ENCODE assay signal across 23 mouse cellular contexts in the genomic region with DNA sequence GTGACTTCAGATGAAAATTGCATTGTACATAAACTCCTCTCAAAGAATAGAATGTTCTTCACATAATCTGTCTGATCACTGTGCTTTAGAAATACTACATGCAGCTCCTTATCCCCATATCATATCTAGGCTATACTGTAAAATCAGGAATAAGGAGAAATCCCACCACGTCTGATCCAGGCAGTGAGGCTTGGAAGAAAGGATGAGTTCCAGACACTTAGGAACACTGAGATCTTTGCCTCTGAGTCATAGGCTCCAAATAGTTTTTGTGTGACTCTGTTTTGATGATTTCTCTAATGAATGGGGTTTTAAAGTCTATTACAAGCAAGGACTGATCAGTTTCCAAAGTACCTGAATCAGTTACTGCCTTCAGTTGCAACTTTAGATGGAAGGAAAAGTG.
DNase-seq lines count a peak whose midpoint lies in the region; ATAC-seq lines count a peak whose summit lies in the region.
"Had no signal": no experiment of that assay in that cellular context is flagged by ENCODE, and none has a peak within 500 bp of the region (broad histone marks: within the 10 kb centered on the region; RNA-seq: fewer than 3 reads in every experiment).

No protein-coding gene starts in this region.

- ATAC-seq in hindbrain, embryonic 16.5 days = no peak
- ATAC-seq: activated CD4-positive, CD25-positive, alpha-beta regulatory T cell, adult 4 months; CD4-positive, CD25-positive, alpha-beta regulatory T cell, adult 4 months; forebrain, embryonic 13.5 days; forebrain, embryonic 15.5 days; forebrain, postnatal 0 days had no signal

- peak; percentile 76 for DNase-seq in Muller cell, postnatal 12 days (ENCODE audit: inconsistent ontology term)
- DNase-seq in brain, adult 2 months (ENCODE audit: low read depth, low spot score) = peak; percentile 31
- DNase-seq in right cerebral cortex, postnatal 10 days (ENCODE audit: low spot score in 2 of 2) = no peak
- DNase-seq in embryo, embryonic 9.5 days (ENCODE audit: extremely low spot score) = no peak
- DNase-seq: adrenal gland, adult 8-10 months; adrenal gland, postnatal 14 days; adrenal gland, postnatal 36 days; B cell, adult 2 months; cerebellum, adult 11-12 months; cerebellum, adult 2 months; cerebellum, adult 9-10 months; cerebellum, postnatal 10 days; cerebellum, postnatal 25 days; forebrain, postnatal 0 days had no signal

- WGBS in hindbrain, embryonic 16.5 days = 88% methylated on average over 1 of the region's 1 CpGs

- no peak overlapping the region for H3K27ac ChIP-seq in hindbrain, embryonic 16.5 days (ENCODE audit: low read depth, low read length)
- H3K27ac ChIP-seq: embryonic facial prominence, embryonic 13.5 days; embryonic facial prominence, embryonic 15.5 days; forebrain, embryonic 13.5 days; forebrain, embryonic 15.5 days had no signal

- no peak overlapping the region for H3K9ac ChIP-seq in hindbrain, embryonic 16.5 days (ENCODE audit: low read depth, low read length)
- H3K9ac ChIP-seq: embryonic facial prominence, embryonic 13.5 days; embryonic facial prominence, embryonic 15.5 days; forebrain, embryonic 13.5 days; forebrain, embryonic 15.5 days; forebrain, postnatal 0 days had no signal

- no peaks in the 10 kb centered on the region for H3K36me3 ChIP-seq in hindbrain, embryonic 16.5 days (ENCODE audit: control insufficient read depth, insufficient read depth, low read length)
- H3K36me3 ChIP-seq: embryonic facial prominence, embryonic 13.5 days; embryonic facial prominence, embryonic 15.5 days; forebrain, embryonic 15.5 days; G1E had no signal

- no peaks in the 10 kb centered on the region for H3K27me3 ChIP-seq in hindbrain, embryonic 16.5 days (replicated peaks; ENCODE audit: control insufficient read depth, insufficient read depth, low read length)
- H3K27me3 ChIP-seq: CH12.LX; embryonic facial prominence, embryonic 13.5 days; embryonic facial prominence, embryonic 15.5 days; forebrain, embryonic 13.5 days; forebrain, embryonic 15.5 days had no signal

- no peak overlapping the region for H3K4me3 ChIP-seq in hindbrain, embryonic 16.5 days (ENCODE audit: low read length)
- H3K4me3 ChIP-seq: embryonic facial prominence, embryonic 13.5 days; embryonic facial prominence, embryonic 15.5 days; forebrain, embryonic 13.5 days; forebrain, embryonic 15.5 days had no signal

- H3K4me2 ChIP-seq in hindbrain, embryonic 16.5 days (ENCODE audit: low read length) = no peak overlapping the region
- H3K4me2 ChIP-seq: embryonic facial prominence, embryonic 13.5 days; embryonic facial prominence, embryonic 15.5 days; forebrain, embryonic 13.5 days; forebrain, embryonic 15.5 days had no signal

- H3K9me3 ChIP-seq in hindbrain, embryonic 16.5 days (ENCODE audit: control insufficient read depth, low read length) = no peaks in the 10 kb centered on the region
- H3K9me3 ChIP-seq: embryonic facial prominence, embryonic 13.5 days; embryonic facial prominence, embryonic 15.5 days; forebrain, embryonic 13.5 days; forebrain, embryonic 15.5 days; G1E had no signal

- H3K4me1 ChIP-seq in hindbrain, embryonic 16.5 days (ENCODE audit: control insufficient read depth, insufficient read depth, low read depth, low read length) = no peaks in the 10 kb centered on the region
- H3K4me1 ChIP-seq: embryonic facial prominence, embryonic 13.5 days; embryonic facial prominence, embryonic 15.5 days; forebrain, embryonic 13.5 days; forebrain, embryonic 15.5 days had no signal

Comparison
In these comparisons a context has a peak if more than half of its experiments do, and no peak if none do; other contexts are left out.
1. DNase-seq: peak in Muller cell, postnatal 12 days (single experiment) and brain, adult 2 months (single experiment); none in right cerebral cortex, postnatal 10 days (0 of 2) and embryo, embryonic 9.5 days (single experiment).